Mouse (Mus musculus): ENCODE measurements at regions not wholly inside any gene's neighbourhood (a gene's known extent, or its start where the extent isn't known, plus 50 kb on each side); places are given as distances from the start of the nearest gene placed in this dataset.
A peak's percentile ranks its signal among the peaks of the same experiment; 100 is the strongest.

DNA sequence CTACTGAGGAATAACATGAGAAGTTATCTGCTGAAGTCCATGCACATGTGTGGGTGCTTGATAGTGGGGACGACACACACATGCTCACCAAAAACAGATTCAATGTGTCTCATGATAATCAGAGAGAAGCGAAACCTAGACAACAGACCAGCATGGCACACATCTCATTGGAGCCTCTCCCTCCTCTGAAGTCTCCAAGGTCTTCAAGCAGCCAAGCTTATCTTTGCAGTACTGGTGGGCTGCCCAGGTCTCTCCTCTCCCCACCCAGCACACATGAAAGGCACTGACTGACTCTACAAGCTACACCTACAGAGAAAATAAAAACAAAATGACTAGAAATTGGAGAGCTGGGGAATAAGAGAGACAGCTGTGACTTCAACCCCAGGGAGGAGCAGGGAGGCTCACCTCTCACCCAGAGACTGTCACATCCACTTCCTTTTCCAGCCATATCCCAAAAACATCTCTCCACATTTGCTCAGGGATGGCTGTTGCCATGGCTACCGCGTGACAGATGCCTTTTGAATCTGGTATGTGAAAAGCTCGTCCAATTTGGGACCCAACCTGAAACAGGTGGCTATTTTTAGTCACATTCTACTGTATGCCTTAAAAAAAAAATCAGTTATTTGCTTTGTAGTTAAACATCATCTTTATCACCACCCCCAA lies 62.7 kb upstream of the Lclat1 start:
- DNase-seq (ENCODE audit: low read depth, low spot score) = no peak
- Histone ChIP-seq H3K9ac (ENCODE audit: control insufficient read depth, low read depth, low read length, poor library complexity, severe bottlenecking) (no peak overlapping the region), H3K4me1 (ENCODE audit: control insufficient read depth in 1 of 2, insufficient read depth in 2 of 2, low read length in 2 of 2) (no peaks in the 10 kb centered on the region), H3K4me3 (ENCODE audit: control insufficient read depth in 1 of 2, insufficient read depth in 1 of 2, low read depth in 2 of 2, low read length in 2 of 2) (no peak overlapping the region), H3K36me3 (ENCODE audit: control insufficient read depth in 1 of 2, insufficient read depth in 2 of 2, low read length in 2 of 2) (no peaks in the 10 kb centered on the region), H3K27me3 (ENCODE audit: control insufficient read depth in 1 of 2, insufficient read depth in 2 of 2, low read length in 2 of 2) (no peaks in the 10 kb centered on the region), H3K27ac (ENCODE audit: control insufficient read depth, low read depth, low read length) (no peak overlapping the region), H3K9me3 (replicated peaks; ENCODE audit: insufficient read depth, low read length) (no peaks in the 10 kb centered on the region), H3K79me2 (ENCODE audit: control insufficient read depth, insufficient read depth, low read length, poor library complexity) (no peaks in the 10 kb centered on the region)
- TF ChIP-seq POLR2AphosphoS5 (IDR thresholded peaks at IDR 0.05; ENCODE audit: borderline replicate concordance, low read depth, low read length) (no peak), ZKSCAN1 (IDR thresholded peaks at IDR 0.05; ENCODE audit: low read depth, low read length) (no peak), MAZ (IDR thresholded peaks at IDR 0.05; ENCODE audit: low read depth, low read length) (no peak), ZNF384 (IDR thresholded peaks at IDR 0.05; ENCODE audit: low read depth, low read length) (no peak), BHLHE40 (IDR thresholded peaks at IDR 0.05; ENCODE audit: borderline replicate concordance, low read depth, low read length) (no peak), TCF12 (IDR thresholded peaks at IDR 0.05; ENCODE audit: low read depth, low read length) (no peak), TAL1 (IDR thresholded peaks at IDR 0.05; ENCODE audit: low read length) (no peak), MEF2A (IDR thresholded peaks at IDR 0.05; ENCODE audit: extremely low read depth, insufficient replicate concordance, low read depth, low read length, poor library complexity, severe bottlenecking) (no peak), MYB (IDR thresholded peaks at IDR 0.05; ENCODE audit: low read depth, low read length) (no peak), RCOR1 (IDR thresholded peaks at IDR 0.05; ENCODE audit: low read depth, low read length) (no peak)

DNA sequence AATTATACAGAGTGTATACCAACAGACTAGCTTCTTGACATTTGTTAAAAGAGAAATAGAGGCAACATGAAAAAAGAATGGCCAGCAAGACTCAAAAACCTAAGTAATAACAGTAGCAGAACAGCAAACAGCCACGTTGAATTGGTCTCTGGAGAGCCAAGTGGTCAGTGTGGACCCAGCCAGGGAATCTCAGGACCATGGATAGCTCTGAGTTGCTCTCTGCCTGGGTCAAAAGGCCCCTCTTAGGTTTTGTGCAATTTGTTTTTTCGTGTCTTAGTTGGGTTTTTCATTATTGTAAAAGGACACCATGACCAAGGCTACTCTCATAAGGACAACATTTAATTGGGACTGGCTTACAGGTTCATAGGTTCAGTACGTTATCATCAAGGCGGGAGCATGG lies 60.8 kb upstream of the Lclat1 start:
- no peak for TF ChIP-seq ELF1 (IDR thresholded peaks at IDR 0.05; ENCODE audit: low read depth, low read length)
- no peak for TF ChIP-seq ZNF384 (IDR thresholded peaks at IDR 0.05; ENCODE audit: low read depth, low read length)
- TF ChIP-seq SIN3A (IDR thresholded peaks at IDR 0.05; ENCODE audit: low read length) = no peak
- no peak for TF ChIP-seq KAT2A (conservative IDR thresholded peaks at IDR 0.05; ENCODE audit: low read depth, low read length)
- no peak for TF ChIP-seq UBTF (IDR thresholded peaks at IDR 0.05; ENCODE audit: borderline replicate concordance, insufficient read depth, low read depth, low read length)
- TF ChIP-seq TBP (IDR thresholded peaks at IDR 0.05; ENCODE audit: low read depth, low read length) = no peak
- TF ChIP-seq CHD1 (IDR thresholded peaks at IDR 0.05; ENCODE audit: low read depth, low read length) = no peak
- TF ChIP-seq MYB (IDR thresholded peaks at IDR 0.05; ENCODE audit: low read depth, low read length) = no peak
- TF ChIP-seq MYC (IDR thresholded peaks at IDR 0.05; ENCODE audit: low read depth, low read length) = no peak
- no peaks in the 10 kb centered on the region for H3K27me3 ChIP-seq (ENCODE audit: control insufficient read depth in 1 of 2, insufficient read depth in 2 of 2, low read length in 2 of 2)
- no peaks in the 10 kb centered on the region for H3K79me2 ChIP-seq (ENCODE audit: control insufficient read depth, insufficient read depth, low read length, poor library complexity)
- H3K9ac ChIP-seq (ENCODE audit: control insufficient read depth, low read depth, low read length, poor library complexity, severe bottlenecking) = no peak overlapping the region
- no peaks in the 10 kb centered on the region for H3K36me3 ChIP-seq (ENCODE audit: control insufficient read depth in 1 of 2, insufficient read depth in 2 of 2, low read length in 2 of 2)
- H3K4me3 ChIP-seq (ENCODE audit: control insufficient read depth in 1 of 2, insufficient read depth in 1 of 2, low read depth in 2 of 2, low read length in 2 of 2) = no peak overlapping the region
- H3K9me3 ChIP-seq (replicated peaks; ENCODE audit: insufficient read depth, low read length) = no peaks in the 10 kb centered on the region
- no peak overlapping the region for H3K27ac ChIP-seq (ENCODE audit: control insufficient read depth, low read depth, low read length)
- H3K4me1 ChIP-seq (ENCODE audit: control insufficient read depth in 1 of 2, insufficient read depth in 2 of 2, low read length in 2 of 2) = no peaks in the 10 kb centered on the region
- DNase-seq (ENCODE audit: low read depth, low spot score) = peak; percentile 36

Measured in MEL (cell line).